Mouse (Mus musculus) heart, adult 8-10 months (tissue): ENCODE results near the gene Cdhr1. TPM values are rescaled to one million over a fixed set of nuclear protein-coding genes. Genes with fewer than 3 reads are reported as not detected.
"Not testable (repeated sequence)": the region's sequence is repeated elsewhere in the genome, so short reads cannot be mapped to it uniquely, and the experiment has no call there.

ENCODE experiments used
- DNase-seq: peaks from one replicate; pipeline ENCODE4 v3.0.0; 2022; ENCODE audit warnings: low spot score
- total RNA-seq, 4 experiments: library from RNA; stranded (reverse); gene quantifications; 2 replicates each; pipeline ENCODE4 v1.2.4; 2022

Cdhr1 gene
- total RNA-seq, result not detected

DNA sequence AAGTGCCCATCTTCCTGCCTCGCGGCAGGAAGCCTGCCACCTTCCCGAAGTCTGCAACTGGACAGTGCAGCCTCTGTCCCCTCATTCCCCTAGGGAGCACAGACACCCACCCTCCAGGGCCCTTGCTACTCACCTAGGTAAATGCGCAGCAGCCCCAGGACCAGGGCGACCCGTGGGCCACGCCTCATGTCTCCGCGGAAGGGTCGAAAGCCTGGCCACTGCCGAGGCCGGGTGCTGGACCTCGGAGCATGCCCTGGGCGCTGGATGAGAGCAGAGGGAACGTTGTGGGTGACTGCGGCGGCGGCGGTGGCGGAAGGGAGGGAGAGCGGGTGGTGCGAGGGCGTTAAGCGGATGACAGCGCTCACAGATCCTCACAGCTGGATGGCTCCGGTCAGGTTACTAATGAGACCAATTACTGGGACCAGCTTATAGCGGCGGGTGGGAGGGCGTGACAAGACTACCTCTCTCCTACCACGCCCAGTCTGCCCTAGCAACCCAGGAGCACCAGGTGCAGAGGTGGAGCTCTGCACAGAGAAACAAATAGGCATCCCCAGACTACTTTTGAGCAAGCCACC, at the start of gene Cdhr1:
Gene Cdhr1 (minus strand): TSS at position 392 of the 575 bp plus-strand sequence.
- DNase-seq, result no peak

DNA sequence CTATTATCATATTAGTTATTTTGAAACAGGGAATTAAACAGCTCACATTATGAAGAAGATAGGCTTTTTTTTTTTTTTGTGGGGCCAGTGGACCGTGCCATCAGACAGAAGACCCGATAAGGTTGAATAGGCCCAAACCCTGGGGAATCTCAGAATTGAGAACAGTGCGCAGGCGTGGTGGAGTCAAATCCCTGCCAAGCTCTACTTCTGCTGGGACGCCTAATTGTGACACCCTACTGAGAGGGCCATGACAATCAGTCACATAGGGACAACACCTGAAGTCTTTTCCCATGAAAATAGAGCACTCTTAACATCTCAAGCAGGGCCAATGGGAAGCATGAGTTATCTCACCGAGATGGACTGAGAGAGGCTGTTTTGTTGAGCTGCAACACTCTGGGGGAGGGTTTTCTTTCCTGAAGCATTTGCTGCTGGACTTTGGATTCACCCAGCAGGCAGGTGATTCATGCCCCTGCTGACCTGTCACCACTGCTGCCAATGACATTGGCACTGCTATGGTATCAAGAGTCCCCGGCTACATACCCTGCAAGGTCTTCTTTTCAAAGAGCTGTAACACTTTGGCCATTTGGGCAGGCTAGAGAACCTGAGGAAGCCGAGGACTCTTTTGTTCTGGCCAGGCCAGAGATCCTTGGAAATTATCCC, 41.0 kb upstream of the Cdhr1 start:
- DNase-seq, result no peak

DNA sequence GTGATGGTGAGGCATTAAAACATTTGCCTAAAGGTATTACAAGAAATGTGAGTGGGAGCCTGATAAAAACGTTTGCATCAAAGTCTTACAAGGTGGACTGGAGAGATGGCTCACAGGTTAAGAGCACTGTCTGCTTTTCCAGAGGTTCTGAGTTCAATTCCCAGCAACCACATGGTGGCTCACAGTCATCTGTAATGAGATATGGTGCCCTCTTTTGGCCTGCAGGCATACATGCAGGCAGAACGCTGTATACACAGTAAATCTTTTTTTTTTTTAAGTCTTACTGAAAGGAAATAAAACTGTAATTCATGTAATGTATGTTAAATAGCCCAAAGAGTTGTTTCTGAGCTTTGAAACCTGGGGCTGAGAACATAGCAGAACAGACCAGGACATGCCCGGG, 39.4 kb upstream of the Cdhr1 start:
- not testable (repeated sequence) for DNase-seq

DNA sequence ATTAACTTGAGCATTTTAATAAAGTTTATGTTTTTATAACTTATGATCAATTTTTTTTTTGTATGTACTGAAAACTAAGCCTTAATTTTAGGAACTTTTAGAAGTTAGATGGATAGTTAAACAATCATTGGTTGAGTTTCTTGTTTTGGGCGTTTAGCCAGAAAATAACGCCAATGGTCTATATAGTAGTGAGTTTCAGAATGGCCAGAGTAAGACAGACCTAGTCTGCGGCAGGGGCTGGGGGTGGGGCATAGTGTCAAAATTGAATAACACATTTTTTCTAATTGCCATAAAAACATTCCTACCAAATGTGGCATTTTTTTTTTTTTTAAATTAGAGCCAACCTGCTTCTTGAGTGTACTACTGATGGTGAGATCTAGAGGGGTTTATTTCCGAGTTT, 38.0 kb upstream of the Cdhr1 start:
- no peak for DNase-seq

DNA sequence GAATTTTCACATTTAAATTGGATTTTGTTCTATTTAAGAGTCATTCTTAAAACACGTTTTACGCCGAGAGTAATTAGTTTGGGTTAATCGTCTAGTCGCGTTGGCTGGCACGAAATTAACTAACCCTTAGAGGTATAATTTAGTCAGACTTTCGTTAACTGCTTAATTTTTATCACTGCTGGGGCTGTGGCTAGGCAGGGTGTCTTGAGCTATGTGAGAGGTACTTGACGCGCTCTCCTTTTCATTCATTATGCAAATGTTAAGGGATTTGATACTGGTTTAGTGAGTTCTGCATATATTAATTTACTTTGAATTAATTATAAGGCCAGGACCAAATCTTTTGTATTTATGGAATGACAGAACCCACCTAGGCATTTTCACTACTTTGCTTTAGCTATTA, 37.5 kb upstream of the Cdhr1 start:
- no peak for DNase-seq

DNA sequence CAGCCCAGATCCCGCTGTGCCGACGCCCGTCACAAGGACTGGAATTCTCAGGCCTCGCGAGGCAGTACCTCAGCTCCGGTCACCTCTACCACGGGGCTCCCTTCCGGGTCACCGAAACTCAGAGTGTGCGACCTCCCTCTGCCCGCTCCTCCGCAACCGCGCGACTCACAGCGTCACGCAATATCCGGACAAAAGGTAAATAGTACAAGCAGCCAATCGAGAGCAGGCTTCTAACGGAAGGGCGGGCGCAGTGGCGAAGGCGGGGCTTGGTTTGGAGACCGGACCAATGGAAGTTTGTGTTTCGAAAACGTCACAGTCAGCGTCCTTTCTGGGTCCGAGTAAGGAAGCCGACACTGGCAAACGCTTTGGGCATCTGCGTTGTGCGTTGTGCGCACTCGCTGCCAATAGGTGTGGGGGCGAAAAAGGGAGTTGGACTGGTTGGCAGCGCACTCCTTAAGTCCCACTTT, 37.0 kb upstream of the Cdhr1 start, which contains the start of gene Ghitm:
Gene Ghitm (minus strand): TSS at position 146 of the 467 bp plus-strand sequence.
- peak; percentile 98 for DNase-seq

DNA sequence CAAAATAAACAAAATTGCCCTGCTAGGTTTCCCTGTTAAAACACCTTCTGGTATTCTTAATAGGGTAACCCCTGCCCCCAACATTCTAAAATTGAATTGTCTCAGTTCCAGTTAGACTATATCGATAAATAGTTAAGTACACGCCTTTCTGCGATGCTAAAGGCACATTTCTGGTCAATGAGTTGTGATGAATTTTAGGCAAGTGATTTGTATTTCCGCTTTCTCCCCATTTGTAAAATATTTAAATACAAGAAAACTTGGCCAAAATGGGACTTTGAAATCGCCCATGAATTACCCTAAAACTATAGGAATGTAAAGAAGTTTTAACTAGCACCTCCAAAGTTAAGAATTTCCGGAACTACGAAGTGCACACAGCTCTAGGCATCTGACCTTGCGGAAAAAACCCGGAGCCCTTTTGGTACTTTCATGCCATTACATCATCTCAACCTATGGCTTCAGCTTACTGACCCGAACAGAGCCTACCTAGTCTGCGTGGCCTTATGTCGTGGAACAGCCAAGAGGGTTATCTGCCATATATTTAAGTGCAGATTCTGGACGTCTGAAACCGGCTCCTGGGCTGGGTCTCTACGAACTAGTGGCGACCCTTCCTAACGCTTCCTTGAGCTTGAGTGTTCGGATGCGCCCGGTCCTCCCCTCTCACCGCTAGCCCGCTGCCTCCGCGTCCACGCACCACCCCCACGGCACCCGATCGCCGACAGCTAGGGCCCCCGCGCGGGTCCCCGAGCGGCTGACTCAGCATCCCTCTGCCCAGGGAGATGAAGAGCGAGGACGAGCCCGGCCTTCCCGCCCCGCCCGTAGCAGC, 36.4 kb upstream of the Cdhr1 start:
- peak; percentile 9 for DNase-seq

DNA sequence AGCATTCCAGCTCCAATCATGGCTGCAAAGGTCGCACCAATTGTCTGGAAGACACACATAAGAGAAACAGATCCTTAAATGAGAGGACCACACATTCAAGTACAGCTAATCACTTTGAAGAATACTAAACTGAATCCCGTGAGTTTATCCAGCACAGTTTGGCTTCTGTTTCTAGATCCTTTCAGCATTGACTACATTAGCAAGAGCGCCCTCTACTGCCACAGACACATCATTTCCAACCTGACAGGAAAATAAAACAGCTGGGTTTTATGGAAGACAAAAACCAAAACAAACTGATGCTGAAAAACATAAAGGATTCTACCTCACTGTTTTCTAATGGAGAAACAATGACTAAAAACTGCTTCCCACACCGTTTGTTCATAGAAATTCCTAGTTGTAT, 29.5 kb upstream of the Cdhr1 start:
- DNase-seq, result no peak

DNA sequence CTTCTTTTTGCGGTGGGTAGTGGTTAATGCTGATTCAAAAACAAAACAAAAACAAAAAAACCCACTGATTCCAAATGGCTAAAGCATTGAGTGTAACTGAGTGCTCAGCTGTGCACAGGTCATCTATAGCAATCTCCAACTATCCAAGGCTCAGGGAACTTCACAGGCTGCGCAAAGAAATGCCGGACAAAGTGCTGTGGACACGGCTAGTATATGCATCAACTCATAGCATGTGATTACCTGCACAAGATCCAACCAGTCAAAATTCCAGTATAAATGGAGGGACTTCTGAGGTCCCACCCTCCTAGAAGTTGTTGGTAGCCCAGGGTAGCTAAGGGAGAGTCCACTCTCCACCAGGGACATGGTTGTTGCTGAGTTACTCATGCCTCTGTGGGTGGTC, 21.1 kb upstream of the Cdhr1 start:
- no peak for DNase-seq

DNA sequence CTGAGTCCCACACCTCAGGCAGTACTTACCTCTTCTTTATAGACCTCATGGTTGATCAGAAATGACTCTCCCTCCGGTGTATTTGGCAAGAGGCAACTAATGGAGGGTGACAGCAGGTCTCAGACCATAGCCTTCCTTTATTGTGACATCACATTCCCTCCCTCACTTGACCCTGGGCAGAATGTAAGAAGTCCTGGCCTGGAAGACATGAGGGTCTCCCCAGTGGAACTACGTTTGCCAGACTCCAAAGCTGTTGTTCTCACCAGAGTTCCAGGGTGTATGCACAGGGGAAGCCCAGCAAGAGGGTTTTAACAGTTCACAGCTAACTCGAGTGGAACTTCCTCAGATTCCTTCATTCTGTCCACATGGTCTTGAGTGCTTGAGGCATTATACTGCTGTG, 15.8 kb upstream of the Cdhr1 start, which contains the start of gene 2610528A11Rik:
Gene 2610528A11Rik (minus strand): TSS at position 101 of the 400 bp plus-strand sequence.
- no peak for DNase-seq

DNA sequence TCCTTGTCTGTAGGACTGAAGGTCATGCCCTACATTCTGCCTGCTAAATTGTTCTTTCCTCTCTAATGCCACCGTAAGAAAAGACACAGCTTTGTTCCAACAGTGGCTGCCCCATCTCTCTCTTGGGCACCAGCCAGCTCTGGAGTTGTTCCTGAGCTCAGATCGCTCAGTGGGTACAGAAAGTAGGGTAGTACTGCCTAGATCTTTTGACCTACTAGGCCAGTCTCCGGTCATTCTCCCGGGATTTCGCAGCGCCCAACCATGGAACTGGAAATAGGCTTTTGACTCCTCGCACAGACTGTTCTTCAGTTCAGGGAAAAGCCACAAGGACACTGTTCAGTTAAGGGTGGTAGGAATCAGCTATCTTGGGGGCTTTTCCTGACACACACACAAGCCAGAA, 14.8 kb upstream of the Cdhr1 start:
- no peak for DNase-seq

DNA sequence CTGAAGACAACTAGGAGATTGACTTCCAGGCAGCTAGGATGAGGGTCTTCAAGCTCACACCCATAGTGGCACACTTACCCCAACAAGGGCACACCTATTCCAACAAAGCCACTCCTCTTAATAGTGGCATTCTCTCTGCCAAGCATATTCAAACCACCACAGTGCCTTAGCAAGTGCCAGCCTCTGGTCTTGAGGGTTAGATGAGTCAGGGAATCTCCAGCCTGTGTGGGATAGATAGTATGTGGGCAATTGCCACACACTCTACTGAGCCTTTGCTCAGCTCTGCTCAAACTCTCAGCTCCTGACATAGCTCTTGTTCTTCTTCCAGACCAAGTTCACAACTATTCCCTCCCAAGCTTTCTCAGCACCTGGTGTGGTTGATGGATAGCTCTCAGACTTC, 13.2 kb upstream of the Cdhr1 start:
- DNase-seq, result no peak

DNA sequence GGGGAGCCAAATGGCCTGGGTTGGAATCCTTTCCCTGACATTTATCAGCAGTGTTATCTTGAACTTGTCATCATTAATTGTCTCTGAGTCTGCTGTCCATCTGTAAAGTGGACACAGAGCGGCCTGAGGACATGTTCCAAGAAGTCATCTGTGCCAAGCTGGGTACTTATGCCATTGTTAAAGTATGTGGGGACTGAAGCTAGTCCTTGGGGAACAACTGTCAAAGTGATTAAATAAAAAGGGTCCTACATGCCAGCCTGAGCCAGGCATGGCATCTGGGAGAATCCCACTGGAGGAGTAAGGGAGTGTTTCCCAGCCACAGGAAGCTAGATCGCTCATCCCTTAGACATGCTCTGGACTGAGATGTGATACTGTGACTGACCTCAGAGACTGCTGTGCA, 12.3 kb upstream of the Cdhr1 start:
- DNase-seq, result no peak

DNA sequence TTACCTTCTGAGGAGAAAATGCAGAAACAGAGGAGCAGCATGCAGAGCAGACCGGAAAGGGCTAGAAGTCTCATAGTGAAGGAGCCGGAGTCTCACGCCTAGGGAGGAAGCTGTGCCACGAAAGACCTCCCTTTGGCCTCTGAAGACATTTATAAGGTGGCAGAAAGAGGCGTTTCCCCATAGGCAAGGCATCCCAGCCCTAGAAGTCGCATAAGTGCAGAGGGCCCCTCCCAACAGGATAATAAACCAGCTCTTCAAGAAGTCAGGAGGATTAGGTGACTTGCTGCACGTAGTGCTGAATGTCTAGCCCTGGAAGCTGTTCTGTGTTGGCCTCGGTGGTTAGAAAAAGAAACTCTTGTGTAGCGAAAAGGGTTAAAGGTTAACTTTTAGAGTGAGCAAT, 11.8 kb upstream of the Cdhr1 start:
- no peak for DNase-seq

DNA sequence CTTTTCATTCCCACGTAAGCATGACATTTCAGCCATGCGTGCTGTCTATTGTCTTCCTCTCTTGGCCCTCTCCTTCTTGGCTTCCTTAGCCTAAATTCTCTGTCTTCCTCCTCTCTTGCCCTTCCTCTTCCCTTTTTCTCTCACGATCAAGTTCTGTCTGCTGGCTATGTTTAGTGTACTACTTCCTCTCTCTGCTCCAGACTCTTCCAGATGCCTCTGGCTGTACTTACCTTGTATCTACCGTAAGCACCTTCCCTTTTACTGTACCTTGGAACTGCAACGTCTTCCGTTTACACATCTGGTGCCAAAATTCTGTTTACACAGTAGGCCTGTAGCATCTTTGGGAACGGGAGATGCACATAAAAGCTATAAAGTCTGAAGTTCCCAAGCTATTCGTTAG, 11.3 kb upstream of the Cdhr1 start:
- DNase-seq, result no peak

DNA sequence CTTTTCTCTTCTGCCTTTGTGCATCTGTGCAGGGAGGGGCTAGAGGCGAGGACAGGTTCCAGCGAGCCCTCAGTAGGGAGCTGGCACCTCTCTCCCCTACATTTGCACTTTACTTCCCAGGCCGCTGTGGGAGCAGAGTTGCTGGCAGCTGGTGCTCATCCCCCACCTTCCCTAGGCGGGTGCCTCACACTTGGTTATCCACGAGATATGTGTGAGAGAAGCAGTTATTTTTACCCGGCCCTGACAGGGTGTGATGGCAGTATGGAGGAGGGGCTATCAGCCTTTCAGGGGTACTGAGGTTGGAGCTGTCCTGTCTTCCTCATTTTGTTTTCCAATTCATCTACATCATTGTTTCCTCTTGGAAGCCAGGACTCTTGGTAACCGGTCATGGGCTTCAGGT, 7.7 kb upstream of the Cdhr1 start:
- no peak for DNase-seq

DNA sequence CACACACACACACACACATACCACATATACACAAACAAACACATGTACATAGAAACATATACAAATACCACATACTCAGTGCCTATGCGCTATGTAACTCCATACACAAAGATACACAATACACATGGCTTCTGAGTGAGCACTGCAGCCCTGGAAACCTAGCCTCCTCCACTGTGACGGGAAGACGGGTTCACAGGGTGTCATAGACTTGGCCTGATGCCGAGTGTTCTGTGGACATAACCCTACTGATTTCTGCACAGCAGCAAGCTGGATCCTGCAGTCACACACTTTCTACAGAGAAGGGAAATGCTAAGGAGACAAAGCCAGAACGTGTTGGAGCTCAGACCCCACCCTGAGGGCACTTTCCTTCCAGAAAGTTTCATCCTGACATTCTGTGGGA, 6.6 kb upstream of the Cdhr1 start:
- no peak for DNase-seq

DNA sequence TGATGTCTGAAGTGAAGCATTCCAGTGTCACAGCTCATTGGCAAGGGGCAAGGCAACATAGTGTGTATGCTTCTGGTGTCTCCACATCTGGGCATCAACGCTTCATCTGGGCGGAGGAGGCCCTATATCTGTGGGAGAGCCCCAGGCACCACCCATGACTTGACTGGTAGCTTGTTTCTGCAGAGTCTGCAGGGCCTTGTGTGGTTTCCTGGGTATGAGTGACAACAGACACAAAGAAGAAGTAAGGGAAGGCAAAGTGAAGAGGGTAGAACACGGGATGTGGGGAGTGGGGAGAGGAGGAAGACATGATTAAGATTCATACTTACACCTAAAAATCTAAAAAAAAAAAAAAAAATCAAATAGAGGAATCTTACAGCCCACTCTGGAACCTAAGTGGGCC, 4.3 kb upstream of the Cdhr1 start:
- no peak for DNase-seq

DNA sequence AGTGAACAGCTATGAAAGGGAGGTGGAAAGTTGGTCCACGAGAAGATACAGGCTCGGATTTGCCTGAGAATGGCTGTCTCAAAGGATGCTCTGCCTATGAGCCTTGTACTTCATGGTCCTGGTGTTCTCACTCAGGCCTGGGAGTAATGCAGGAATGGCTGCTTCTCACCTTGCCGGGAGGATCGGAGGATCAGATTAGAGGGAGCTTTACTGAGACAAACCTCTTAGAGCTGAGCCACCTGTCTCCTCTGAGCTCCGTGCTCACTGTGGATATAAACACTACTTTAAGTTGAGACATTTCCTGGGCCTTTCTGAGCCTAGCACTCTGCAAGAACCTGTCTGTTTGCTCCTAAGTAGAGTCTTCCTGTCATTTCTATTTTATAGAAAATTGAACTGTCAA, 3.4 kb upstream of the Cdhr1 start:
- DNase-seq, result no peak

DNA sequence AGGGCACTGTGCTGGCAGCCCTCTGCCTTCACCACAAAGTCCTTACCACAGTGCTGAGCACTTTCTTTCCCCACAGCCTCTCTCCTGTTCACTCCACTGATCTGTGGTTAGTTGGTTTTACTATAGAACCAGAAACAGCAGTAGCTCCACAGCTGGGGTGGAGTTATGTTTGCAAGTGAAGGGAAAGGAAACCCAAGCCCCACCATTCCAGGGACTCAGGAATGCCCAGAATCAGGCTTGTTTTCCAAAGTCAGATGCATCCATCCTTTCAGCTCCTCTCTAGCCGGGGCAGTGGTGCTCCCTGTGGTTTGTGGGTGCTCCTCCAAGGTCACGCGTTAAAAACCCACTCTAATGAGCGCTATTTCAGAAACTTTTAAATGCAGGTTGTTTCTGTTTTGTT, 2.6 kb downstream of the Cdhr1 start:
- DNase-seq, result no peak

DNA sequence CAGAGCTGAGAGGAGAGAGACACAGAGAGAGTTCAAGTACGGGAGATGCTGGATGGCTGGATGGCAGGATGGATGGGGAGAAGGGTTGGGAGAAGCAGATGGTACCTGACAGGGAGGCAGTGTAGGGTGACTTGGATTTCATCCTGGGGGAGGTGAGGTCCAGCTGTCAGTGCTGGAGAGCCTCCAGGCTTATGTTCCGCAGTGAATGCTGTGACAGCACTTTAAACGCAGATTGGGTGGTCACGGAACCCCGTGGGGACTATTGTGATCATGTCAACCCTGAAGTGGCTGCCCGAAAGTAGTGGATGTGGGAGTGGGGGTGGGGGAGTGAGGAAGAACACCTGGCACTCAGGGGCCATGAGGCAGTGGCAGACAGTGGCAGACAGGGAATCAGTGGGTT, 3.7 kb downstream of the Cdhr1 start:
- DNase-seq, result no peak

DNA sequence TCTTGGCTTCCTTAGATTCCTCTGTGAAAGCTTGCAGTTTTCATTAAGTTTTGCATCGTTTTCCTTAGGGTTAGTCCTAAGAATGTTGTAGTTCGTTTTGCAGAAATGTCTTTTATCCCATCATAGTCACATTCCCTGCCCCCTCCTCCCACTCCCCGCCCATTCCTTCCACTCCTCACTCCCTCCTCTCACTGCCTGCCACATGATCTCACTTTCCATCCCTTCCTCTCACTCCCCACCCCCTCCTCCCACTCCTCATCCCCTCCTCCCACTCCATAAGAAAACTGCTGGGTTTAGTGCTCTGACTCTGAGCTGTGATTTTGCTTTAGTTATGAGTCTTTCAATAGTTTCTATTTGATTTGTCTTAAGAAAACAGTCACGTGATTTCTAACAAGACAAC, 14.4 kb downstream of the Cdhr1 start:
- DNase-seq, result no peak

DNA sequence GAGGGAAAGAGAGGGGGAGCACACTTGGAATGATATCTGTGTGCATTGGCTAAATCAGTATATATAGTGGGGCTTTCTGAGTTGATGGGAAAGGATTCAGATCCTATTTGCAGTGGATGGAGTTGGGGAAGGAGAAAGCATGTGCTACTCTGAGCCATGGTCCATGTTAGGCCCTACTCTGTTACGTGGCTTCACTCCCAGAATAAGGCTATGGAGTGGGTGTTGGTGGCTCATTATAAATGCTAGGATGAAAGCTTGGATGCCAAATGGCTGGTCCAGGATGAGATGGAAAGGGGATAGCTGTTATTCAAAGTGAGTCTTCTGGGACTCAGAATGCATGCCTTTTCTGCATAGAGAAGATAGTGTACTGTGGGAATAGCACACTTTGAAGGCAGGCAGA, 17.4 kb downstream of the Cdhr1 start:
- no peak for DNase-seq
